Mouse (Mus musculus) right cerebral cortex, postnatal 36 days (tissue): ENCODE measurements around the gene Foxo3.

Source experiments
- DNase-seq, 2 experiments: peaks; one replicate each; pipeline ENCODE4 v3.0.0; 2022; ENCODE audit warnings: low spot score in 2 of 2, mixed read lengths in 1 of 2

Foxo3 gene

DNA sequence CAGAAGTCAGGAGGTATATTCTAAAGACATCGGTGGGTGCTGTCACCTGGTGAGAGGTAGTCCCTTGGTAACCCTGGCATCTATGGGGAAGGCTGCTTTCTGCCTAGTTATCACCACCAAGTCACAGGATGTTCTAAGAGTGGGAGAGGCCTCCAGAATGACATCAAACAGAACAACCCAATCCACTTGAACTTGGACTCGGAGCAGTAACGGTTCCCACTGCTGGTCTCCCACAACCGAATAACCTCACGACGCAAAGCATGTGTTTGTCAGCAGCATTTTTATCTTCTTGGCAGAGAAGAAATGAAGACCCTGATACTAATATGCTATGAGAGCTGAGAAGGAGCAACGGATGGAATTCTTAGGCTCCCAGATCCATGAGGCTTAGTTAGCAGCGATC, 87.5 kb downstream of the Foxo3 start:
- no peak for DNase-seq

DNA sequence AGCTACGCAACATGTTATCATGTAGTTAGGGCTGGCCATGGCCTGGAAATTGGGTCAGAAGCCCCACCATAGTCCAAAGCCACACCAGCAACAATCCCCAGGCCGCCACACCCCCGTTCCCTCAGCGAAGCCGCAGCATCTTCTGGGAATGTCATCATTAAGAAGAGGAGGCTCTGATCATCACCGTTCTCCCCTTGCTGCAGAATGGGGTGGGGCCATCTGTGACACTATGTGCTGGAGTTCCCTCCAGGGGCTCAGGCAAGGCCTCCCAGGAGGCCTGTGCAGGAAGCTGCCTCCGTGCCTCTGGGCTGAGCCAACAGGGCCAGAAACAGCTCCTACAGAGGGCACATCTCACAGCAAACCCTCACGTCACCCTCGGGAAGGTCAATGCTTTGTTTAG, 88.5 kb downstream of the Foxo3 start:
- DNase-seq = no peak

DNA sequence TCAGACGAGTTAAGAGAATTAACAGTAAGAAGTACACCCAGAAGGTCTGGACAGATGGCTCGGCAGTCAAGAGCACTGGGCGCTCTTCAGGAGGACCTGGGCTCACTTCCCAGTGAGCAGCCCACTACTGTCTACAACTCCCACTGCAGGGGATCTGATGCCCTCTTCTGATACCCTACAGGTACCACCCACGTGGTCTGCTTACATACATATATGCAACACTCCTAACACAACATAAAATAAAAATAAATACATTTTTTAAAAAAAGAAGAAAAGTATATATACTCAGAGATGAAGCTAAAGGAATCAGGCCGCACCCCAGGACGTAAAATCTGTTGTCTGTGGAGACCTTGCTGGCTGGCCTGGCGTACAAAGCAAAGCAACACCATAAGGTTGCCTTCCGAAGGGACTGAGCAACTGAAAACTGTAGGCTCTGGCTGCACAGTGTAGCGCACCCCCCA, 89.6 kb downstream of the Foxo3 start:
- DNase-seq = no peak

DNA sequence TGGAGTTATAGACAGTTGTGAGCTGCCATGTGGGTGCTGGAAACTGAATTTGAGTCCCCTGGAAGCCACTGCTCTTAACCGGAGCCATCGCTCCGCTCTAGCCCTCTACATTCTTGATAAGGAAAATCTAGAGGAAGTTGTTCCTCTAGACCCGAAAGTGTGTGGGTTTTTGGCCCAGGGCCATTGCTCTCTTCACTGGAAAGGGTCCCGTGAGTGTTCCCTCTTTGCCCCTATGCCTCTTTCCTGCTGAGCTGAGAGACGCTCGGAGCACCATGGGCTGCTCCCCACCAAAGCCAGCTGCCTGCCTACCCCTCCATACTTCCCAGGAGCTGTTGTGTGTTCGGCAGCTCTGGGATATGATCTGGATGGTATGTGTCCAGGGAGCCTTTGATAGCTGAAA, 96.2 kb downstream of the Foxo3 start:
- DNase-seq = no peak

DNA sequence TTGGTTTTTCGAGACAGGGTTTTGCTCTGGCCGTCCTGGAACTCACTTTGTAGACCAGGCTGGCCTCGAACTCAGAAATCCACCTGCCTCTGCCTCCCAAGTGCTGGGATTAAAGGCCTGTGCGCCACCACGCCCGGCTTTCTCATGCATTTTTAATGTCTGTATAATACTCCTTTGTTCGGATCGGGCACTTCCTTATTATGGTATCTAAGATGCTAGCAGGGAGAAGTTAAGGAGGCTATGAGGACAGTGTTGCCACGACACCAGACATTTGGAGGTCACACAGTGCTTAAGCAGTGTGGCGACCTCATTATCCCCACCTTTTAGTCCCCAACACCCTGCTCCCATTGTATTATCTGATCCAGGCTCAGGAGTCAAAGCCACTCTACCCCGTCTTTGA, 97.8 kb downstream of the Foxo3 start:
- DNase-seq = no peak

DNA sequence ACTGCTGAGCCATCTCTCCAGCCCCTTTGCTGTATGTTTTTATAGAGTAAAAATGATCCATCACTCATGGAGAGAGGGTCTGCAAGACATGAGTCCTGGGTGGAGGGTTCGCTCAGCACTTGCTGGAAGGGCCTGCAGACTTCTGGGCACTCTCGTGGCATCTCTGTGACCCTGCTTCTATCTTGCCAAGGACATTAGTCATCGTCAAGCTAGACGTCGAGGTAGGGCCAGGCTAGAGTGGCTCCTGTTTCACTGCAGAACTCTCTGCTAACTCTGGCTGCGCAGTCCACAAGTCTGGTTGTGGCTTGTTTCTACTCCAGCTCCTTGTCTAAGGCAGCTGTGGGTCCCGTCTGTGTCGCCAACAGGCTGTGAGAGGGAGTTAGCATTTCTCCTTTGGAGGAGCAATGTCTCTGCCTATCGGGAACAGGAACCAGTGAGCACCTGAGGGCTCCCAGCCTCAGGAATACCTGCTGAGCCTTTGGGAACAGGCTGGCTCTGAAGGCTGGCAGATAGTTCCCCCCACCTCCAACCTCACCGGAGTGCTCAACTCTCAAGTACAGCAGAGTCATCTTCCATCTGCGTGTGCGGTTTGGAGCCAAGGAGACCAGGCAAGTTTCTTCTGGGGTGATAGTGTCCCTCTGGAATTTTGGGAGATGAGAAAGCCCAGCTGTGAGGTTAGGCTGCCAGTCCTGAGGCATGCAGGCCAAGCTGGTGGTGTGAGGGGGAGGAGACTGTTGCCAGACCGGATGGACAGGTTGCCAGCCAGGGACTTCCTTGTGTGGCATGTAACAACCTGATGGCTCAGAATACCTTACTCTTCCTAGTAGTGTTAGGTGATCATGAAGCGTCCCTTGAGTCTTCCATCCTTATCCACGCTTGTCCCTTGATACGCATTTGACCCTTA, 98.5 kb downstream of the Foxo3 start:
- no peak for DNase-seq

DNA sequence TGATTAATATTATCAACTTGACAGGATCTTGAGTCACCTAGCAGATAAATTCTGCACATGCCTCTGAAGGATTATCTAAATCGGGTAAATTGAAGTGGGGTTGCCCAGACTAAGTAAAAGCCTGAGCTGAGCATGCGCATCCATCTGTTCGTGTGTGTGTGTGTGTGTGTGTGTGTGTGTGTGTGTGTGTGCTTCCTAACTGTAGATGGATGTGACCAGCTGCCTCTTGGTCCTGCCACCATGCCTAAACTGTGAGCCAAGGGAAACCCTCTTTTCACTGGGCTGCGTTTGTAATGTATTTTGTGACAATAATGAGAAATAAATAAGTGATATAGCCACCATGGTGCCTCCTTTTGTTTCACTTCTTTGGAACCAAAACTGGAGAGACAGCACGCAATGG, 102.3 kb downstream of the Foxo3 start:
- DNase-seq = no peak

DNA sequence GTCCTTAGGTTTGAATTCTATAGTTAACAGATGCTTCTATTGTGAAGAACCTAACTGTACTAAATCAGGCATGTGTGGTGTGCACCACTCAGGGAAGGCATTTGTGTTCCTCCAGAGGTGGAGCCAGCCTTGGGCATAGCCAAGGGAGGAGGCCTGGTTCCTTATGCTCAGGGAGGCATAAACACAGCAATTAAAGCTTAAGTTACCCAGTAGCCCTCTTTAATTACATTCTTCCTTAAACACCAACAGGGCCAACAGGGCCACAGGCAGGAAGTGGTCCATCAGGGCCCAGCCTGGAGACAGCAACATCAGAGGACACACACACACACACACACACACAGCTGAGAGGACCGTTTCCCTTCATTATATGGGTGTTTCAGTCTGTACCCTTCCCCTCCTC, 102.7 kb downstream of the Foxo3 start:
- no peak for DNase-seq

DNA sequence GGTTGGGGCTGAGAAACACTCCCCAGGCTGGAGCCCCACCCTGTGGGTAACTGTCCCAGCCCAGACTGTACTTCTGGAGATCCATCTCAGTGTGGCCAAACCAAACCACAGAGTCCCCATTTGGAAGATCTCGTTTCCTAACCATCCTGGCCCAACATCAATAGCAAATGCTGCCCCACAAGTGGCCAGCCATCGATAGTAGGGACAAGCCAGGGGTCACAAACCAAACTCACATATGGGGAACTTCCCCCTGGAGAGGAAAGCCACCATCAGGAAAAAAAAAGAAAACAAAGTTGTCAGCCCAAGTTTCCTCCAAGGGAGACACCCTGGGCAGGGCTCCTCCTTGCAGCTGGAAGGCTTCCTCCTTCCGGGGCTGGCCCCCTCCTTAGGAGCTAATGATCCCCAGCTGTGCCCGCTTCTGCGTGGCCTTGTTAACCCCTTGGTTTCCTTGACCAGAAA, 105.6 kb downstream of the Foxo3 start:
- DNase-seq = no peak

DNA sequence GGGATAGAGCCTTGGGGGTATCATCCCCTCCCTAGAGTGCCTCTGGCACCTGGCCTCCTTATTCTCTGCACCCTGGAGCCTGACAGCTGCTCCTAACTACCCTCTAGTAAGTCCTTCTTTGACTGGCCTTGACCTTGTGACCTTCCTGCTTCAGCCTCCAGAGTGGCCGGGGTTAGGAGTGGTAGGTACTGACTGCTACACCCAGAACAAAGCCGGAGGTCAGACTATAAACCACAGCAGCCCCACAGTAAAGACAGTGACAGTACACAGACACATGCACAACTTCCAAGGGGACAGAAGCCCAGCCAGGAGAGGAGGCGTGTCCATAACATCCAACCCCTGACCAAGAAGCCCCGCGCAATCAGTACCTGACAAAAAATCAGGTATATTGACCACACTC, 106.4 kb downstream of the Foxo3 start:
- no peak for DNase-seq

DNA sequence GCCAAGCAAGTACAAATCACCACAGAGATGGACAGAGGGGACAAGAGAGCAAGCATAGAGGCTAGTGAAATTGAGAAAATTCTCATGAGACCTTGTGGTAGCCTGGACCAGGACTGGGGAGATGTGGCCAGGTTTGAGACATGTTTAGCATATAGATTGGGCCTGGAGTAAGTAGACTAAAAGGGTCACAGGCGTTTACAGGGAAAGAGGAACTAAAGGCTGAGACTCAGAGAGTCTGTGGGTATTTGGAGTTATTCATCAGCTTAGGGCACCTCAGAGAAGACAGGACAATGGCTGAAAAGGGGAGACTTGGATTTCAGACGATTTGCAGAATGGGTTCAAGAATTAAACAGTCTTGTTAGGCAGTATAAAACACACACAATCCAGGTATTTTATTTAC, 121.8 kb downstream of the Foxo3 start:
- no peak for DNase-seq

DNA sequence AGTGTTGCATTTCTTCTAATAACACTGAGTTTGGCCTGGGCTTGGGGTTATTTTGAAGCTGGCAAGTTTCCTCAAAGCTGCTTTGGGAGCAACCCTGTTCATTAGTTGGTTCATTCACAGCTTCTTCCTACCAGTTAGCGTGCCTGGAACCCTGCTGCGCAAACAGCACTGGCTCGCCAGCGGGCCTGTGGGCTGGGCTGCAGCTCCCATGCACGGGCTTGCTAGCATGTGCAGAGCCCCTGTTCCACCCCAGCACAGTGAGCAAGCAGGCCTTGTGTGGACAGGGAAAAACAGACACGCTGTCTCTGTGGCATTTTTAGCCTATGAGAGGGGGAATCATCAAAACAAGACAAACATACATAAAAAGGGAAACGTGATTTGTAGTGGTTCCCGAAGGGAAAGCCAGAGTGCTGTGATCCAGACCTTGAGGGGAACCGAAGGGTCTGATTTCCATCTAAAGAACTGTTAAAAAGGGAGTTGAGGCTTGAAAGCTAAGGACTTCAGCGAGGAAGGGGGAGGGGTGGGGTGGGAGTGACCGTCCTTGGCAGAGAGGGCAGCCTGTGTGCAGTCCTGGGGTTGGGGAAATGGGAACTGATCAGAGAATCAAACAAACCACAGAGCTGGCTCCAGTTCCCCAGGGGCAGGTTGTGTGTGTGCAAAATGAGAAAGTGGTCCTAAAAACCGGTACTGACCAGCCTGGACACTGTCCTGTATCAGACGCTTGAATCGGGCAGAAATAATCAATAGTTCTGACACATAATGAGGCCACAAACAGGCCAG, 123.9 kb downstream of the Foxo3 start:
- peak; percentile 23 to 29 for DNase-seq

DNA sequence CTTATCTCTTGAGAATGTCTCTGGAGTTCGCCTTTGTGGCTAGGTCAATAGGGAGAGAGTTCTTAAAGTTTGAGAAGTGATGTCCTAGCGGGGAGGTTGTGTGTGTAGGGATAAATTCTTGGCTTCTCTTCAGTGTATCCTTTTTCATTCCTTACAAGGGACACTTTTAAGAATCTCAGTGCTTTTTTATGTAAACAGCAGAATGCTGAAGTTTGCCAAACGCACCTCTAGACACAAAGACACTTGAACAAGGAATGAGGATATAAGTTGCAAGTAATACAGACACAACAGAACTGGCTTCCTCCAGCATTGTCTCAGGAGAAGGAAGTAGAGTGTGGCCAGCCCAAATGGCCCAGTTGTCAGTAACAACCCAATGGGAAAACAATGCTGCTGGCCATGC, 126.8 kb downstream of the Foxo3 start:
- no peak for DNase-seq

DNA sequence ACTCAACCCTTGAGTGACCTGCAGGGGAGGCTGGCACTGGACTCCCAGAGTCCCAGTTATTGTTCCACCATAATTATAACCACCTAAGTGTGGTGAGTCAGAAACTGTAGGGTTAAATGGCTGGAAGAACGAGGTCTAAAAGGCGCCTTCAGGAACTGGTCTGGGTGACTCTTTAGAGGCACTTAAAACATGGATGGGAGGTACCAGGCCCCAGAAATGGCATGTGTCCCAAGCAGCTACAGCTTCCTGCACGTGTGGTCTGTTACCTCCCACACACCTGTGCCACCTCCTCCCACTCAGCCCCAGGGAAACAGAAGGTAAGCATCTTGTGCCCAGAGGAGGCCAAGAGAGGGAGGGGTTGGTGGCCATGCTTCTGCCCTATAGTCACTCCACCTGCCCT, 128.2 kb downstream of the Foxo3 start:
- no peak for DNase-seq

DNA sequence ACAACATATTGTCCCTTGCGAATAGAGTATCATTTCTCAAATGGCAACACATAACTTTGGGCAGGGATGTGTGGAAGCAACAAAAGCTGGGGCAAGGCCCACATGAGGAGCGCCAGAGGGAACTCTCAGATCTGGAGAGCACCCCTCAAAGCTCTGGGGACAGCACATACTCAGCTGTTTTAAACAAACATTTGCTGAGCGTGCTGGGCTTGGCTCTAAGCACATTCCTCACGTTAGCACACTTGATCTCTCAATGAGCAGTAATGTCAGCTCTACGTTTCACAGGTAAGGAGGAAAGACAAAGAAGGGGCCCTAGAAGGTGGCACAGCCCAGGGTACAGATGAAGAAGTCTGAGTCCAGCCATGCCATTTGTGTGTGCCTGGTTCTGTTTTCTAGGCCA, 131.3 kb downstream of the Foxo3 start:
- DNase-seq = no peak

DNA sequence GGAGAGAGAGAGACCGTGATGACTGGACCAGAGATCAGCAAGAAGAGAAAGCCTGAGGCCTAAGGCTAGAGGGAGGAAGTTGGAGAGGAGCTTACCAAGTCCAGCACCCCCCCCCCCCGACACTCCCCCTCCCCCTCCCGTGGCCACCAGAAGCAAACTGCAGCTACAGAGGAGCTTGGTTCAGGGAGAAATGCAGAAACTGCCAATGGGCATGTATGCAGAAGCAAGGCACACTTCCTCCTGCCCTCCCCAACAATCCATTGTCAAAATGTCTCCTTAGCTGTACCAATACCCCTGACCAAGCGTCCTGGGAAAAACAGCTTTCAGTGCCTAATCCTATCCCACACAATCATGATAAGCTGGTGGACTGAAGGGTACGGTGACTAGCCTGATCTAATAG, 131.8 kb downstream of the Foxo3 start:
- DNase-seq = no peak

DNA sequence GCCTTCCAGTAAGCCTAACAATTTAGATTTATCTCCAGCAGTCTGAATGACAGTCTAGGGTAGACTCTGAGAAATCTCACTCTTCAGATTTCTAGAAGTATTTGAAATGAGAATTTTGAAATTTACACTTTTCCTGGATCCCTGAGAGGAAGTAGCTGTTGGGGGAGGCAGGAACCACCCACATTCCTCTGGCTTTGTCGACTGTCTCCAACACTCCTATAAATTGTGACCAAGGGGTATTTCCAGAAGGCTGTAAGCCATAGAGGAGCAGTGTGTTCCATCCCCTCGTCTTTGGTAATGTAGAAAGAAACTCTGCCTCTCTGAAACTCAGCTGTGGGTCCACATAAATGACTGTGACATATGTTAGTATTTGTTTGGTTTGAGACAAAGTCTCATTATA, 132.4 kb downstream of the Foxo3 start:
- DNase-seq = peak in 1 of 2 experiments; percentile 24

DNA sequence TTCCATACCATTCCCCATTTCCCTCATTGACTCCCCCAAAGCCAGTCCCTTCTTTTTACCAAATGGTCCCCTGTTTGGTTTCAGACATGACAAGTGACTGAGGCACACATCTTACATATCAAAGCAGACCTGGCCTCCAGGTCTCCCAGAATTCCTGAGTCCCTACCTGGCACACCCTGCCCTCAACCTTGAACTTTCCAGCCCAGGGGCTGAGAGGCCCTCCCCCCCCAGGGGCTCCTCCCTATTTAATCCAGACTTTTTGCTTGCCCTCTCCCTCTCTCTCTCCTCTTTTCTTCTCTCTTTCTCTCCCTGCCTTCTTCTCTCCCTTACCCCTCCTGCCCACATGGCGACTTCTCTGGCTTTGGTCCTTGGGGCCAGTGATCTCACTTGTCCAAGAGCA, 133.8 kb downstream of the Foxo3 start:
- DNase-seq = no peak

DNA sequence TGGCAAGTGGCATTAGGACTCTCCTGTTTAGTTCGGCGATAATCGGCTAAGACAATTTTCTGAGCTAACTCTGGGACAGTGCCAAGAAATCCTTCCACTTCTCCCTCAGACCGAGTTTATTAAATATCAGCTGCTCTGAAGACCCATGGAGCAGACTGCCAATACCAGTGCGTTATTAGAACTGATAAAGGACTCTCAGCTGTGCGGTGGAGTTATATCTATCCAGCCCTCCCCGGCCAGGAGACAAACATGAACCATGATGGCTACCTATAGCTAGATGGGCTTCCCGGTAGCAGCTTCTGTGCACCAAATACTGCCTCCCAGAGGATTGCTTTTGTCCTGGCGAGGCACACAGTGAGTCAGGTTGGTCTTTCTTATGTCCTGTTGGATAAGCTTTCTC, 134.5 kb downstream of the Foxo3 start:
- DNase-seq = no peak

DNA sequence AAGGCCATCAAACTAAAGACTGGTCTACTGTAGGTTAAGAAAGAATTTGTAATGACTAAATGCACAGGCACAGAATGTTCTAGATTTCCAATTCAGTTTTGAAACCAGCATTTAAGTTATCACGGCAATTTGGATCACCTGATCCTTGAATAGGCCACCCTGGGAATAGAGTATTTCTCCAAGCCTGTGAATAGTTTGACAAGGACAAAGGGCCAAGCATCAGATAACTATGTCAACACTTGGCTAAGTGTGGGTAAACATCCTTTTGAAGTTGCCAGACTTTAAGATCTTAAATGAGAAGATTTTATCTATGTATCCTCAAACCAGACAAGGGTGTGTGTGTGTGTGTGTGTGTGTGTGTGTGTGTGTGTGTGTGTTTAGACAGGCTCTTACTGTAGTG, 136.8 kb downstream of the Foxo3 start:
- no peak for DNase-seq

DNA sequence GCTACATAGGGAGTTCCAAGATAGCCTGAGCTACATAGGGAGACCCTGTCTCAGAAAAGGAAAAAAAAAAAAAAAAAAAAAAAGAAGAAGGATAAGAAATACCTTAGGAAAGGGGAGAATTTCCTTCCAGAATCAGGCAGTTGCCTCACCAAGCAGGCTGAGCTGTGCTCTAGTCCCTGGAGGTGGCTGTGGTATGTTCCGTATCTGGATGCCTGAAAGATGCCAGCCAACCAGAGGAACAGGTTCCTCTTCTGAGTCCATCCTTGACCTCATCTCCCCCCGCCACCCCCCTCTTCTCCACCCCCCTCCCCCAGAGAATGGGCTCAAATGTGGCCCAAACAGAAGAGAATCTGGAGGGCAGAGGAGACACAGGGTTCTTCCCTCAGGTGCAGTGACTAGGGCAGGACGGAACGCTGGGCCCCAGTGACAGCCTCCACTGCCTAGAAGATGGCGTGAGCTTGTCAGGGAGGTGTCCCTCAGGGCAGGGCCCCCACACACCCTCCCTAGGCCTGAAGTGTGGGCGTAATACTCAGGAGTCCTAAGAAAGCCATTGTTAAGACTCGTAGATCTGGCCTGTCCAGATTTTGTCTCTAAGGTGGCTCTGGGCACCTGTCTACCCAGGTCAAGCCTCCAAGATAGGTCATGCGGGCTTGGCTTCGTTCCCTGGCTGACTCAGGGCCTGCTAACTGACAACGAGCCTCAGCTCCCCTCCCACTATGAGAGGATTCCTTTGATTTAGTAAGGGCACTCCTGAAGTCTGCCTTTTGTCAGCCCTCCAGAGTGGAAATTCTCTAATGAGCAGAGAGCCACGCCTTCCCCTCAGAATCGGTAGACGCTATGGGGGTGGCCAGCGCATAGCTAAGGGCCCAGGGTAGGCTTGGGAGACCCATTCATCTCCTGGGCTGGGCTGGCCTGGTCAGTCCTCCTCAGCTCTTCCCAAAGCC, 141.5 kb downstream of the Foxo3 start:
- DNase-seq = no peak
